Mouse (Mus musculus) monocyte, adult 59 days (primary cell): ENCODE results near the gene Dnajb13. TPM values are rescaled to one million over a fixed set of nuclear protein-coding genes. Genes with fewer than 3 reads are reported as not detected.

Experiments
- total RNA-seq, 2 experiments: library from RNA; stranded (reverse); gene quantifications; one replicate each; pipeline ENCODE4 v1.2.4; 2023

Gene Dnajb13
- 1 to 10 TPM; 4.0 to 7.6 TPM for total RNA-seq

GRCm38 (mm10) chr7:100514573-100514972 lies at the start of gene Dnajb13:
Dnajb13 (minus strand) TSS chr7:100514960.

GRCm38 (mm10) chr7:100536804-100537518 lies 22.2 kb upstream of the Dnajb13 start, which contains the start of gene Coa4:
Coa4 (plus strand) TSS chr7:100537071.

GRCm38 (mm10) chr7:100493117-100493483 lies 21.7 kb downstream of the Dnajb13 start, which contains the start of gene Ucp2:
Ucp2 (plus strand) TSS chr7:100493337.

GRCm38 (mm10) chr7:100472777-100473176 lies 42.0 kb downstream of the Dnajb13 start, which contains the start of gene Ucp3:
Ucp3 (plus strand) TSS chr7:100472990.

Other genes with a start within 250 kb of the Dnajb13 start
- gene P4ha3, start 229.4 kb downstream of the Dnajb13 start, total RNA-seq = not detected
- gene C2cd3, start 142.7 kb downstream of the Dnajb13 start, total RNA-seq = 10 to 100 TPM; 28.7 to 42.0 TPM
- 10 to 100 TPM; 26.9 to 30.9 TPM for gene Ppme1, start 142.7 kb downstream of the Dnajb13 start, total RNA-seq
- gene Ucp3, start 42.0 kb downstream of the Dnajb13 start, total RNA-seq = 1 to 10 TPM; 1.6 to 1.7 TPM
- gene Ucp2, start 21.6 kb downstream of the Dnajb13 start, total RNA-seq = 1,000 to 10,000 TPM; 2,063 to 2,242 TPM
- gene Coa4, start 22.1 kb upstream of the Dnajb13 start, total RNA-seq = 10 to 100 TPM; 16.7 to 16.8 TPM
- gene Rab6a, start 92.5 kb upstream of the Dnajb13 start, total RNA-seq = 10 to 100 TPM; 47.9 to 58.9 TPM
- gene Mrpl48, start 93.3 kb upstream of the Dnajb13 start, total RNA-seq = 10 to 100 TPM; 27.4 to 31.5 TPM
- gene Plekhb1, start 147.5 kb upstream of the Dnajb13 start, total RNA-seq = not detected
- gene Fam168a, start 191.7 kb upstream of the Dnajb13 start, total RNA-seq = 100 to 1,000 TPM in 1 of 2 experiments, 10 to 100 TPM in 1; 94.2 to 127 TPM